23 mouse cellular contexts compared by ENCODE assay signal in genomic region chr2:104184296-104184695, GRCm38 (mm10).
"Had no signal": no experiment of that assay in that cellular context is flagged by ENCODE, and none has a peak within 500 bp of the region (broad histone marks: within the 10 kb centered on the region; RNA-seq: fewer than 3 reads in every experiment).

No protein-coding gene starts in this region.

- H3K9ac ChIP-seq: liver, embryonic 15.5 days; liver, postnatal 0 days; lung, embryonic 15.5 days; midbrain, embryonic 12.5 days; neural tube, embryonic 13.5 days; neural tube, embryonic 15.5 days had no signal

- H3K27ac ChIP-seq: liver, embryonic 15.5 days; lung, embryonic 15.5 days; midbrain, embryonic 10.5 days; midbrain, embryonic 12.5 days; neural tube, embryonic 13.5 days; neural tube, embryonic 15.5 days had no signal

- ATAC-seq: liver, postnatal 0 days; lung, postnatal 0 days; midbrain, embryonic 16.5 days had no signal

- H3K4me2 ChIP-seq: liver, embryonic 15.5 days; lung, embryonic 15.5 days; midbrain, embryonic 12.5 days; neural tube, embryonic 13.5 days; neural tube, embryonic 15.5 days had no signal

- H3K4me1 ChIP-seq: liver, embryonic 15.5 days; lung, embryonic 15.5 days; midbrain, embryonic 10.5 days; midbrain, embryonic 12.5 days; neural tube, embryonic 13.5 days; neural tube, embryonic 15.5 days had no signal

- H3K27me3 ChIP-seq: liver, embryonic 15.5 days; lung, embryonic 15.5 days; midbrain, embryonic 12.5 days; neural tube, embryonic 13.5 days; neural tube, embryonic 15.5 days had no signal

- H3K9me3 ChIP-seq: liver, embryonic 15.5 days; lung, embryonic 15.5 days; megakaryocyte, embryonic 14.5 days; midbrain, embryonic 10.5 days; midbrain, embryonic 12.5 days; neural tube, embryonic 13.5 days; neural tube, embryonic 15.5 days had no signal

- H3K4me3 ChIP-seq: liver, embryonic 15.5 days; lung, embryonic 15.5 days; megakaryocyte, embryonic 14.5 days; midbrain, embryonic 10.5 days; midbrain, embryonic 12.5 days; myocyte; neural tube, embryonic 13.5 days; neural tube, embryonic 15.5 days had no signal

- DNase-seq: liver, postnatal 0 days; lung, adult 2 months; lung, postnatal 14 days; lung, postnatal 4 days; midbrain, embryonic 14.5 days; retina, postnatal 1 day; right cerebral cortex, adult 18-20 months; right cerebral cortex, postnatal 25 days; right cerebral cortex, postnatal 4 days; spleen, adult 18-20 months; thymus, adult 18-20 months; thymus, postnatal 14 days; thymus, postnatal 36 days had no signal

- H3K36me3 ChIP-seq: liver, embryonic 15.5 days; lung, embryonic 15.5 days; midbrain, embryonic 10.5 days; midbrain, embryonic 12.5 days had no signal
